ENCODE assay signal across 14 mouse cellular contexts in the genomic region with DNA sequence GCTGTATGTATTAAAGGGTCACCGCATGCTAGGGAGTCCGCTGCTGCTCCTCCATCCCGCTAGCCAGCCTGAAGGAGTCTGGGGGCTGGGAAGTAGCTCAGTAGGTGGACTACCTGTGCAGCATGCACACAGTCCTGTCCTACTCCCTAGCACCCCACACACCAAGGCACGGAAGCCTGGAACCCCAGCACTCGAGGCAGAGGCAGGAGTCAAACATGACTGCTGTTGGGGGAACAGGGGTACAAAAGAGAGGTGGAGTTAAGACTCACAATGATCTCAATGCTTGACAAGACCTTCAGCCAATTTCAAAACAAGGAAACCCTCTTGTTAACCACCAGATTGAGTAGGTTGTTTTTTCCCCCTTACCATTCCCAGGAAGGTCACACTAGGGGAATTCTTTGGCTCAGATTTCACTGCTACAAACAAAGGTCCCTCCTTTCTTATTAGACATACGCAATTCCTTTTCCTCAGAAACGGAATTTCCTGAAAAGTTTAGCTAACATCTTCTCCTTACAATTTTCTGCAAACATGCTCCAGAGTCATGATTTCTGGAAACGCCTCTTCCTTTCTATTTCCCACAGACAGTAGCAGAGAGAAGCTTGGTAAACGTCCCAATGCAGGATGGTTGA.
DNase-seq lines count a peak whose midpoint lies in the region; ATAC-seq and TF ChIP-seq lines count a peak whose summit lies in the region.
"Had no signal": no experiment of that assay in that cellular context is flagged by ENCODE, and none has a peak within 500 bp of the region (broad histone marks: within the 10 kb centered on the region; RNA-seq: fewer than 3 reads in every experiment).

No protein-coding gene starts in this region.

- H3K4me3 ChIP-seq in kidney, adult 2 months (ENCODE audit: insufficient read depth, low read depth, low read length) = no peak overlapping the region
- no peak overlapping the region for H3K4me3 ChIP-seq in liver, postnatal 0 days (ENCODE audit: low read depth, low read length)
- H3K4me3 ChIP-seq in embryonic facial prominence, embryonic 10.5 days = no peak overlapping the region
- H3K4me3 ChIP-seq in heart, postnatal 0 days (ENCODE audit: low read depth, low read length) = no peak overlapping the region
- H3K4me3 ChIP-seq: midbrain, embryonic 12.5 days had no signal

- peak; percentile 52 for DNase-seq in kidney, adult 2 months
- DNase-seq in kidney, postnatal 4 days = no peak
- no peak for DNase-seq in liver, postnatal 0 days
- no peak for DNase-seq in liver
- DNase-seq in embryonic facial prominence, embryonic 10.5 days (ENCODE audit: low spot score) = no peak
- peak; percentile 52 for DNase-seq in heart, postnatal 0 days (ENCODE audit: low spot score)
- DNase-seq in B cell, adult 2 months = no peak
- DNase-seq in cerebellum, adult 11 months = no peak
- DNase-seq: adrenal gland, postnatal 10 days; gastrocnemius, postnatal 25 days; lung, embryonic 14.5 days had no signal

- H3K9me3 ChIP-seq in liver, postnatal 0 days (ENCODE audit: low read length) = no peaks in the 10 kb centered on the region
- H3K9me3 ChIP-seq in embryonic facial prominence, embryonic 10.5 days = no peaks in the 10 kb centered on the region
- H3K9me3 ChIP-seq in heart, postnatal 0 days (replicated peaks; ENCODE audit: control insufficient read depth, low read length) = no peaks in the 10 kb centered on the region
- H3K9me3 ChIP-seq: midbrain, embryonic 12.5 days had no signal

- peaks cover 2% of the 10 kb centered on the region for H3K36me3 ChIP-seq in kidney, adult 2 months (ENCODE audit: control insufficient read depth, insufficient read depth, low read length)
- peaks cover 24% of the 10 kb centered on the region for H3K36me3 ChIP-seq in liver, postnatal 0 days (replicated peaks; ENCODE audit: insufficient read depth, low read length)
- H3K36me3 ChIP-seq in embryonic facial prominence, embryonic 10.5 days (replicated peaks) = peaks cover 65% of the 10 kb centered on the region
- peaks cover 21% of the 10 kb centered on the region for H3K36me3 ChIP-seq in heart, postnatal 0 days (replicated peaks; ENCODE audit: control insufficient read depth, insufficient read depth, low read length)

- H3K4me1 ChIP-seq in kidney, adult 2 months (ENCODE audit: control insufficient read depth, insufficient read depth, low read length) = peaks cover 18% of the 10 kb centered on the region
- peaks cover 20% of the 10 kb centered on the region for H3K4me1 ChIP-seq in liver, postnatal 0 days (ENCODE audit: insufficient read depth)
- peaks cover 4% of the 10 kb centered on the region; the same call in 1 of the 2 replicates for H3K4me1 ChIP-seq in embryonic facial prominence, embryonic 10.5 days
- H3K4me1 ChIP-seq in heart, postnatal 0 days (ENCODE audit: control insufficient read depth, insufficient read depth) = peaks cover 65% of the 10 kb centered on the region
- H3K4me1 ChIP-seq: midbrain, embryonic 12.5 days had no signal

- H3K9ac ChIP-seq in liver, postnatal 0 days (replicated peaks) = no peak overlapping the region
- no peak overlapping the region for H3K9ac ChIP-seq in heart, postnatal 0 days (replicated peaks; ENCODE audit: low read depth, low read length)
- H3K9ac ChIP-seq: lung, embryonic 14.5 days; midbrain, embryonic 12.5 days had no signal

- no peak for TF ChIP-seq POLR2A in kidney, adult 2 months (IDR thresholded peaks at IDR 0.05; ENCODE audit: low read depth, low read length)

- no peak for TF ChIP-seq CTCF in kidney, adult 2 months (conservative IDR thresholded peaks at IDR 0.05; ENCODE audit: insufficient read depth, insufficient read length, low read depth, low read length)
- no peak for TF ChIP-seq CTCF in liver, postnatal 0 days (IDR thresholded peaks at IDR 0.05; ENCODE audit: low read depth)
- TF ChIP-seq CTCF in heart, postnatal 0 days (IDR thresholded peaks at IDR 0.05; ENCODE audit: low read depth) = no peak

- no peaks in the 10 kb centered on the region for H3K27me3 ChIP-seq in kidney, adult 2 months (replicated peaks; ENCODE audit: control insufficient read depth, insufficient read depth, low read length)
- H3K27me3 ChIP-seq in liver, postnatal 0 days (ENCODE audit: insufficient read depth, low read length) = no peaks in the 10 kb centered on the region
- H3K27me3 ChIP-seq in embryonic facial prominence, embryonic 10.5 days (replicated peaks; ENCODE audit: low read depth, poor library complexity, severe bottlenecking) = no peaks in the 10 kb centered on the region
- H3K27me3 ChIP-seq in heart, postnatal 0 days (ENCODE audit: control insufficient read depth, insufficient read depth, low read length) = no peaks in the 10 kb centered on the region
- H3K27me3 ChIP-seq: CH12.LX; midbrain, embryonic 12.5 days had no signal

- peak overlapping the region; percentile 84 for H3K27ac ChIP-seq in kidney, adult 2 months (ENCODE audit: insufficient read depth, low read depth, low read length)
- peak overlapping the region; percentile 19; the same call in 1 of the 2 replicates for H3K27ac ChIP-seq in liver, postnatal 0 days (ENCODE audit: low read depth)
- 0 out of 2 replicates have a peak overlapping the region, but pooled peaks have one; percentile 19 for H3K27ac ChIP-seq in embryonic facial prominence, embryonic 10.5 days (replicated peaks)
- peak overlapping the region; percentile 90 for H3K27ac ChIP-seq in heart, postnatal 0 days (ENCODE audit: low read depth)
- H3K27ac ChIP-seq: midbrain, embryonic 12.5 days had no signal

- WGBS in kidney, adult 2 months = 66% methylated on average over 9 of the region's 9 CpGs
- 66% methylated on average over 9 of the region's 9 CpGs for WGBS in liver, postnatal 0 days (ENCODE audit: insufficient replicate concordance)
- WGBS in embryonic facial prominence, embryonic 10.5 days = 78% methylated on average over 9 of the region's 9 CpGs
- WGBS in heart, postnatal 0 days = 57% methylated on average over 9 of the region's 9 CpGs

- no peak for ATAC-seq in liver, postnatal 0 days
- no peak for ATAC-seq in heart, postnatal 0 days (ENCODE audit: insufficient read depth, low read depth)
- ATAC-seq: forebrain, embryonic 16.5 days had no signal

- no peak overlapping the region for H3K4me2 ChIP-seq in liver, postnatal 0 days (ENCODE audit: low read depth, low read length)
- H3K4me2 ChIP-seq in heart, postnatal 0 days (ENCODE audit: low read depth, low read length) = peak overlapping the region; percentile 33
- H3K4me2 ChIP-seq: lung, embryonic 14.5 days; midbrain, embryonic 12.5 days had no signal

- no peak for TF ChIP-seq EP300 in liver, postnatal 0 days (IDR thresholded peaks at IDR 0.05; ENCODE audit: low read depth)
- TF ChIP-seq EP300 in heart, postnatal 0 days (IDR thresholded peaks at IDR 0.05; ENCODE audit: low read depth) = 0 out of 2 replicates have a peak, but pooled peaks have one; percentile 12

Comparison
In these comparisons a context has a peak if more than half of its experiments do, and no peak if none do; other contexts are left out.
1. DNase-seq: peak in kidney, adult 2 months (single experiment) and heart, postnatal 0 days (single experiment); none in kidney, postnatal 4 days (0 of 2), liver, postnatal 0 days (single experiment), liver (single experiment), embryonic facial prominence, embryonic 10.5 days (single experiment), B cell, adult 2 months (0 of 2) and cerebellum, adult 11 months (single experiment).
2. H3K27ac ChIP-seq: peak in every context shown above with its lines; median percentile 90 in heart, postnatal 0 days; 84 in kidney, adult 2 months; 19 in liver, postnatal 0 days; 19 in embryonic facial prominence, embryonic 10.5 days.